Mouse (Mus musculus) bone marrow, adult 2 months (tissue): Measurements from ENCODE around the gene Mbtps2. TPM values are rescaled to one million over a fixed set of nuclear protein-coding genes. Genes with fewer than 3 reads are reported as not detected.
A peak's percentile ranks its signal among the peaks of the same experiment; 100 is the strongest.

Experiments
- H3K27ac ChIP-seq: fragments of 200-500 bp; 2 replicates; pipeline ENCODE4 v1.5.1; 2012; ENCODE audit warnings: low read depth, mild to moderate bottlenecking, control low read depth, inconsistent platforms, low read length; ENCODE audit not compliant: control insufficient read depth, poor library complexity, insufficient read depth
- H3K4me1 ChIP-seq: fragments of 200-500 bp; 2 replicates; pipeline ENCODE4 v1.6.1; 2011; ENCODE audit warnings: low read length; ENCODE audit not compliant: control insufficient read depth, insufficient read depth
- H3K4me3 ChIP-seq: fragments of 200-500 bp; replicated peaks from 2 replicates; pipeline ENCODE3; 2011; ENCODE audit warnings: mild to moderate bottlenecking, low read depth, low read length, control low read depth; ENCODE audit not compliant: control insufficient read depth
- CTCF ChIP-seq: fragments of 200-500 bp; IDR thresholded peaks from 2 replicates; pipeline ENCODE4 v1.5.1; 2011; ENCODE audit warnings: low read length, control low read depth; ENCODE audit not compliant: control insufficient read depth, insufficient read depth
- POLR2A ChIP-seq: fragments of 200-500 bp; IDR thresholded peaks from 2 replicates; pipeline ENCODE4 v1.6.1; 2011; ENCODE audit warnings: low read depth, mild to moderate bottlenecking, control low read depth, low read length, borderline replicate concordance; ENCODE audit not compliant: control insufficient read depth
- WGBS: fragments of 180-500 bp; shearing (Covaris S2); methylation state at CpG from one replicate; pipeline ENCODE4 v1.1.7; 2018; 5-methylcytosine and 5-hydroxymethylcytosine counted together
- polyA plus RNA-seq: library from polyadenylated mRNA; stranded (reverse); fragments of >200 nt; gene quantifications from 2 replicates; pipeline ENCODE4 v1.2.4, GENCODE M21; 2011; ENCODE audit warnings: low replicate concordance; ENCODE audit not compliant: missing spikeins, insufficient read depth, insufficient read length

The Mbtps2 gene
- 3.5 and 6.1 TPM in 2 replicates for polyA plus RNA-seq

DNA sequence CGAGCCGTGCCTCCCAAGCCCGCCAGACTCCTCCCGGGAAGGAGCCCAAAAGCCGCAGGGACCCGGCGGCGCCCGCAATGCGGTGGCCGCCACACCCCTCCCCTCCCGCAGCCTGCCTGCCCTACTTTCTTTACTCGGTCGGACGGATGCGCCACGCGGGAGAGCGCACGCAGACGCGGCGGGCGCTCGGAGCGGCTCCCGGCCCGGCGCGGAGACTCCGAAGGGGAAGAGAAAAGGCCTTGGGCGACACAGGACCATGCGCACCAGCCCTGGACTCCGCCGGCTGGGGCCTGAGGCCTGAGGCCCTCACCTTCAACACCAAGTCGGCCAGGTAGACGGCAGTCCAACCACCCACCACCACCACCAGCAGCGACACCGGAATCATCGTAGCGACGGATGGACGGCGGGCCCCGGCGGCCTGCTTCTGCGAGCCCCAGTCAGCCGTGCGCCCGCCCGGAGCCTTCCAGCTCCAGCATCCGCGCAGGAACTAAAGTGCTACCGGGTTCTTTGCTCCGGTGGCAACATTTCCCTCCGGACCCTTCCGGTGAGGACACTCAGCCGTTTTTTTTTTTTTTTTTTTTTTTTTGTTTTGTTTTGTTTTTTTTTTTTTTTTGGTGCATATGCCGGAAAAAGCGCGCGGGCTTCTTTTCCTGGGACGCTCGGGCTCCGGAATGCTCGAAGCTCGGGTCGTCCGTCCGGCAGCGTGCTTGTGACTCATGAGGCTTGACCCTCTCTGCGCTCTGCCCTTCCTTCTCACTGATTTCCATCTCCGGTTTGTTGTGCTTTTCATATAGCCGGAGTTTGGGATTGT, at the start of gene Mbtps2:
Gene Mbtps2 (minus strand): TSS at position 530 of the 811 bp plus-strand sequence.
- H3K4me1 ChIP-seq = no peaks in the 10 kb centered on the region
- TF ChIP-seq CTCF = no peak
- TF ChIP-seq POLR2A = no peak; the same call in 1 of the 2 replicates
- 10% methylated on average over 61 of the region's 74 CpGs for WGBS
- peak within 1 kb of the TSS; percentile 96 for H3K4me3 ChIP-seq
- H3K27ac ChIP-seq = peak within 1 kb of the TSS; percentile 94

DNA sequence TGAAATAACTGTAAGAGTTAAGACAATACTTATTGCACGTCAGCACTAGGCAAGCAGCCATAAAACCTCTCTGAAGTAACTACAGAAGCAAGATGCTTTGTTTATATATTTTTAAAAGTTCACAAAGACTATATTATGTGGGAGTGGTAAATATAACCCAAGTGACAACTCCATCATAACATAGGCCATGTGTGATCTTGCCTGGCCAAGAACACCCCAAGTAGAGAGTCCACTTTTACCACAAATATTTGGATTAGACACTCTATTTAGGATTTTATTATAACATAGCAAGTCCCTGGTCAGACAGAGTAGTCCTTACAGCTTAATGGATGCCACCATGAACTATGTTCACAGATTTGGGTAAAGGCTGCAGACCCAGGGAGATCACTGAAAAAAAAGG, 47.9 kb upstream of the Mbtps2 start:
- 75% methylated on average over 1 of the region's 1 CpGs for WGBS
- Histone ChIP-seq H3K27ac (no peak overlapping the region), H3K4me3 (no peak overlapping the region), H3K4me1 (no peaks in the 10 kb centered on the region)
- TF ChIP-seq POLR2A = no peak
- TF ChIP-seq CTCF = no peak

- WGBS = 46% methylated on average over 4 of the region's 4 CpGs
- Histone ChIP-seq H3K4me1 (no peaks in the 10 kb centered on the region), H3K4me3 (no peak overlapping the region), H3K27ac (no peak overlapping the region)
- TF ChIP-seq CTCF = no peak
- TF ChIP-seq POLR2A = no peak
Observed at GRCm38 (mm10) chrX:157644700-157645099, 46.2 kb upstream of the Mbtps2 start.

DNA sequence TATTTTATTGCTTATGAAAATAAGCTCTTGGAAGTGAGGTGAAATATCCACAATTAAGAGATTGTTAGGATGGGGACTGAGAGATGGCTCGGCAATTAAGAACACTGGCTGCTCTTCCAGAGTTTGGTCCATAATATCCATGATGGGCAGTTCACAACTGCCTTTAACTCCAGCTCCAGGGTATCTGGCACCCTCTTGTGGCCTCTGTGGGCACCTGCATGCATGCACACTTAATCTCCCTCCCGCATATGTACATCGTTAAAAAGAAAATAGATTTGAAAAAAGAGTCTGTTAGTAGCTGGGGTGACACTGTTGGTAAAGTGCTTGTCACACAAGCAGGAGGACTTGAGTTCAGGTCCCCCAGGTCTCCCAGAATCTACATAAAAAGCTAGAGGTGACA, 45.8 kb upstream of the Mbtps2 start:
- peak; percentile 72 for TF ChIP-seq CTCF
- no peak for TF ChIP-seq POLR2A
- WGBS = 10% methylated on average over 3 of the region's 3 CpGs
- H3K27ac ChIP-seq = no peak overlapping the region
- H3K4me3 ChIP-seq = no peak overlapping the region
- no peaks in the 10 kb centered on the region for H3K4me1 ChIP-seq

- no peak for TF ChIP-seq CTCF
- TF ChIP-seq POLR2A = no peak
- no peaks in the 10 kb centered on the region for H3K4me1 ChIP-seq
- no peak overlapping the region for H3K27ac ChIP-seq
- WGBS = 76% methylated on average over 5 of the region's 5 CpGs
- H3K4me3 ChIP-seq = no peak overlapping the region
Observed at GRCm38 (mm10) chrX:157642856-157643255, 44.3 kb upstream of the Mbtps2 start.

GRCm38 (mm10) chrX:157637253-157637652, 38.7 kb upstream of the Mbtps2 start:
- no peak overlapping the region for H3K4me3 ChIP-seq
- TF ChIP-seq CTCF = no peak
- TF ChIP-seq POLR2A = no peak
- no peak overlapping the region for H3K27ac ChIP-seq
- no peaks in the 10 kb centered on the region for H3K4me1 ChIP-seq
- WGBS = 45% methylated on average over 1 of the region's 1 CpGs

DNA sequence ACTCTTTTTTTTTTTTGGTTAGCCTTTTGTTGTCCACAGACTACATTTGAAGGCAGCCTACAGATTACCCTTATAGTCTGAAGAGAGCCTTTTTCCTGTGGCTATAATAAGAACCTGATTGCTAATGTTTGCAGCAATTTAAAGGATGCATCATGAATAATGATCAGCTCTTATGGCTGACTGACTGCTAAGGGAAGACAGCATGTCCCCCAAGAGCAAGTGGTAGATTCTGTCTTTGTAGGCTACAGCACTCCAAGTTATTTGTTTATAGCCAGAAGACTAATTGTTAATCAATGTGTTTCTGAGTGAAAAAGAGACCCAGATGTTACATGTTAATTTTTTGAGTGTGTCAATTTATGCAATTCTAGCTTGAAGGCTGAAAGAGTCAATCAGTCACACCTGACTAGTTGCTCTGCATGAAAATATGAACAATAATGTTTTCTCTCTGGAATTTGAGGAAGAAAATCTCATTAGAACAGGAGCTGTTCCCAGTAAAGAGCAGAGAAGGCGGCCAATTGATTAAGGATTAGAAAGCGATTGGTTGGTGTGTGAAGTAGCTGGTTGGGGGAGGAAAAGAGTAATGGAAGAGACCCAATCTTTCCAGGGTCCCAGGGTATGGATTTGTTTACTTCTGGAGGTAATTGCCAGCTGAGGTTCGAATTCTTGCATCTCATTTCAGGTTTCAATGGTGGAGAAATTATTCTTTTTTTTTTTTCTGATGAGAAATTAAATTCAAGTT, 35.3 kb upstream of the Mbtps2 start:
- Histone ChIP-seq H3K27ac (no peak overlapping the region), H3K4me3 (no peak overlapping the region), H3K4me1 (no peaks in the 10 kb centered on the region)
- TF ChIP-seq POLR2A (no peak), CTCF (no peak)
- 72% methylated on average over 3 of the region's 3 CpGs for WGBS

DNA sequence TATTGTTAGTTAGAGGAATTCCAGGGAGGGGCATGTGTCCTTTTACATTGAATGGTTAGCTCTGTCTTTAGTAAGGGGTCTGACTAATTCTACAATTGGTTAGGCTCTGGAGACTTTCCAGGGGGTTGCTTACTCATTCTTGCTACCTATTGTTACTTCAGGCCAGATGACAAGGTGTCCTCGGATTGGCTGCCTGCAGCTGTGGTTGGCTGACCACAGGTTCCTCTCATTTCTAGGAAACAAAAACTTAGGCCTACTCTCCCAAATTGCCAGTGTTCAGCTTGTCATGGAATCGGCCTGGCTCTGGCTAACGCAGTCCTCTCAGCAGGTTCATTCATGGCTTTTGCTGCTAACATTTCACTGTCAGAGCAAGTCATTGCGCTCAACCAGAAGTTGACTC, 31.8 kb upstream of the Mbtps2 start:
- Histone ChIP-seq H3K4me3 (no peak overlapping the region), H3K4me1 (no peaks in the 10 kb centered on the region), H3K27ac (no peak overlapping the region)
- TF ChIP-seq POLR2A (no peak), CTCF (no peak)
- WGBS = 54% methylated on average over 4 of the region's 4 CpGs

DNA sequence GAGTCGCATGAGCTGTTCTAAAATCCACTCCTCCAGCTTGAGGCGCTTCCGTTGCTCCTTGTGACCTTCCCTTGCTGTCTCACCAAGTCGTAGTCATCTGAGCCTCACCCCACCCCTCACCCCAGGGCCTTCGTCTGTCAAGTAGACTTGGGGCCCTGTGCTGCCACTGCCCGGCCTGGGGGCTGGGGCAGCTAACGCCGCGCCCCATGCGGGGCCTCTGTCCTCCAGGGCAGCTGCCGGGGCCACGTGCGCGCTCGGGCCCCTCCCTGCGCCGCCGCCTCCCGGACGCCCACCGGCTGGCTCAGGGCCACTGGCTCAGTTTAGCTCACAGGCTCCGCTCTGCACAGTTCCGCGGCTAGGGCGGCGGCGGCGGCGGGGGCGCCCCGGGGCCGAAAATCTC, 14.4 kb upstream of the Mbtps2 start:
- H3K4me1 ChIP-seq = no peaks in the 10 kb centered on the region
- TF ChIP-seq POLR2A (no peak), CTCF (no peak)
- WGBS = 17% methylated on average over 31 of the region's 32 CpGs

More for the DNA sequence above, 14.4 kb upstream of the Mbtps2 start:
- no peak overlapping the region for H3K27ac ChIP-seq
- no peak overlapping the region for H3K4me3 ChIP-seq
